Mouse (Mus musculus) heart, adult 18-20 months (tissue): ENCODE data around the gene Ttpal. TPM values are rescaled to one million over a fixed set of nuclear protein-coding genes. Genes with fewer than 3 reads are reported as not detected.

Experiments
- DNase-seq, 2 experiments: peaks; one replicate each; pipeline ENCODE4 v3.0.0; 2021 to 2022; ENCODE audit warnings: mixed read lengths in 1 of 2
- long read RNA-seq, 2 experiments: library from polyadenylated mRNA; stranded (forward); transcript quantifications; one replicate each; pipeline ENCODE4 v2.0.0; 2021
- total RNA-seq, 2 experiments: library from RNA; stranded (reverse); gene quantifications; 2 replicates each; pipeline ENCODE4 v1.2.3; 2021

Gene Ttpal
- 10 to 100 TPM; 12.0 to 16.8 TPM for total RNA-seq
- long read RNA-seq, experiment 1, full-length matches to known transcripts, result 4 of 10 reads
- long read RNA-seq, experiment 1, partial matches to known transcripts, result 6 of 10 reads
- long read RNA-seq, experiment 1, other reads (novel, unspliced or antisense), result 0 of 10 reads
- long read RNA-seq, experiment 2, full-length matches to known transcripts, result 2 of 5 reads
- long read RNA-seq, experiment 2, partial matches to known transcripts, result 0 of 5 reads
- long read RNA-seq, experiment 2, other reads (novel, unspliced or antisense), result 3 of 5 reads

- DNase-seq, result peak; percentile 91 to 92
Observed at GRCm38 (mm10) chr2:163602101-163602971, at the start of gene Ttpal. Ttpal (plus strand) TSS chr2:163602314.

GRCm38 (mm10) chr2:163552518-163552929, 49.6 kb upstream of the Ttpal start:
- no peak for DNase-seq

GRCm38 (mm10) chr2:163554425-163554982, 47.6 kb upstream of the Ttpal start:
- no peak for DNase-seq

GRCm38 (mm10) chr2:163554996-163555395, 47.1 kb upstream of the Ttpal start:
- no peak for DNase-seq

- no peak for DNase-seq
Observed at GRCm38 (mm10) chr2:163555417-163555816, 46.7 kb upstream of the Ttpal start.

GRCm38 (mm10) chr2:163558548-163558947, 43.6 kb upstream of the Ttpal start:
- DNase-seq, result no peak

GRCm38 (mm10) chr2:163559236-163559635, 42.9 kb upstream of the Ttpal start:
- no peak for DNase-seq

- no peak for DNase-seq
Observed at GRCm38 (mm10) chr2:163560247-163560646, 41.9 kb upstream of the Ttpal start.

- no peak for DNase-seq
Observed at GRCm38 (mm10) chr2:163561258-163561948, 40.7 kb upstream of the Ttpal start.

- DNase-seq, result no peak
Observed at GRCm38 (mm10) chr2:163564646-163565045, 37.5 kb upstream of the Ttpal start.

- no peak for DNase-seq
Observed at GRCm38 (mm10) chr2:163574321-163574720, 27.8 kb upstream of the Ttpal start.

- DNase-seq, result peak in 1 of 2 experiments; percentile 26
Observed at GRCm38 (mm10) chr2:163575248-163575647, 26.9 kb upstream of the Ttpal start.

GRCm38 (mm10) chr2:163577986-163578385, 24.1 kb upstream of the Ttpal start:
- no peak for DNase-seq

- peak in 1 of 2 experiments; percentile 38 for DNase-seq
Observed at GRCm38 (mm10) chr2:163580069-163580945, 21.8 kb upstream of the Ttpal start.

GRCm38 (mm10) chr2:163583226-163584087, 18.7 kb upstream of the Ttpal start:
- peak; percentile 34 to 53 for DNase-seq

- DNase-seq, result no peak
Observed at GRCm38 (mm10) chr2:163584088-163584426, 18.1 kb upstream of the Ttpal start.

GRCm38 (mm10) chr2:163586384-163587261, 15.5 kb upstream of the Ttpal start:
- DNase-seq, result peak in 1 of 2 experiments; percentile 42

GRCm38 (mm10) chr2:163587506-163587905, 14.6 kb upstream of the Ttpal start:
- no peak for DNase-seq

GRCm38 (mm10) chr2:163590211-163590610, 11.9 kb upstream of the Ttpal start:
- peak in 1 of 2 experiments; percentile 35 for DNase-seq
